Comparison of ENCODE assay signal across 10 mouse cellular contexts in the genomic region with DNA sequence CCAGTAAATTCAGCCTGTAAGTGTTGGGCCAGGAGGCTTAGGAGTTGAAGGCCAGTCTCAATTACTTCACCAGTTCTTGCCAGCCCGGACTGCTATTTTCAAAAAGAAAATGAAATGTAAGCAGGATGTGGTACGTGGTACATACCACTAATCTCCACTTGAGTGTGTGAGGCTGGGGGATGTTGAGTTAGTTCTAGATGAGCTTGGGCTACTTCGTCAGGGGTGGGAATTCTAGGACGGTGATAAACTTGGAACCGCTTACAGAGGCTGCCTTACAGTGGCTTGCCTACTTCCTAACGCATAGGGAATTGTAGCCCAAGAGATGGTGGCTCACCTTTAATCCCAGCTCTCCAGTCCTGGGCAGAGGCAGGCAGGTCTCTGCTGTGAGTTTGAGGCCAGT. TPM values are rescaled to one million over a fixed set of nuclear protein-coding genes. Genes with fewer than 3 reads are reported as not detected.
A peak's percentile ranks its signal among the peaks of the same experiment; 100 is the strongest.
DNase-seq lines count a peak whose midpoint lies in the region; TF ChIP-seq lines count a peak whose summit lies in the region.
"Had no signal": no experiment of that assay in that cellular context is flagged by ENCODE, and none has a peak within 500 bp of the region (broad histone marks: within the 10 kb centered on the region; RNA-seq: fewer than 3 reads in every experiment).

No protein-coding gene starts in this region.

- H3K9ac ChIP-seq in liver, adult 2 months (ENCODE audit: low read depth, low read length): peak overlapping the region; percentile 2; the same call in 1 of the 2 replicates

- H3K27ac ChIP-seq in liver, adult 2 months (replicated peaks; ENCODE audit: insufficient read depth, low read depth, low read length): peak overlapping the region; percentile 44

- H3K36me3 ChIP-seq in liver, adult 2 months (ENCODE audit: control insufficient read depth, insufficient read depth, low read length): no peaks in the 10 kb centered on the region
- H3K36me3 ChIP-seq in megakaryocyte, embryonic 14.5 days (replicated peaks; ENCODE audit: low read length): peaks cover 62% of the 10 kb centered on the region

- no peak overlapping the region for H3K4me3 ChIP-seq in liver, adult 2 months (ENCODE audit: insufficient read depth, low read depth, low read length)
- H3K4me3 ChIP-seq in megakaryocyte, embryonic 14.5 days (replicated peaks): peak overlapping the region; percentile 96

- no peaks in the 10 kb centered on the region for H3K27me3 ChIP-seq in liver, adult 2 months (ENCODE audit: control insufficient read depth, insufficient read depth, low read length)
- H3K27me3 ChIP-seq in megakaryocyte, embryonic 14.5 days (replicated peaks): no peaks in the 10 kb centered on the region

- TF ChIP-seq CTCF in liver, adult 2 months (IDR thresholded peaks at IDR 0.05; ENCODE audit: low read depth, low read length): no peak

- 89% methylated on average over 6 of the region's 6 CpGs for WGBS in liver, adult 2 months

- H3K9me3 ChIP-seq in megakaryocyte, embryonic 14.5 days: no peaks in the 10 kb centered on the region

- no peak for TF ChIP-seq POLR2A in liver, adult 2 months (IDR thresholded peaks at IDR 0.05; ENCODE audit: extremely low read depth, insufficient read depth, low read length)

- intact Hi-C loops in gastrocnemius, postnatal 36 days (cut with DNase I): no loop called here

- no peak for DNase-seq in liver, adult 2 months (ENCODE audit: extremely low read depth, low read depth, low spot score)
- DNase-seq in liver: no peak
- peak; percentile 20 to 58 for DNase-seq in CD8-positive naive resting alpha-beta T cell, adult 2 months (ENCODE audit: low read depth in 2 of 2, low spot score in 2 of 2)
- DNase-seq in T-cell, adult 2 months (ENCODE audit: low spot score): peak; percentile 67
- no peak for DNase-seq in embryo, embryonic 10 days (ENCODE audit: low spot score)
- DNase-seq in gastrocnemius, postnatal 36 days: no peak
- DNase-seq: kidney, adult 11 months; lung, postnatal 36 days; right cerebral cortex, postnatal 14 days had no signal

- peaks cover 7% of the 10 kb centered on the region; the same call in 1 of the 2 replicates for H3K79me2 ChIP-seq in liver, adult 2 months (ENCODE audit: control insufficient read depth, insufficient read depth, low read length)

- H3K4me1 ChIP-seq in liver, adult 2 months (ENCODE audit: control insufficient read depth, insufficient read depth, low read length): no peaks in the 10 kb centered on the region; the same call in 1 of the 2 replicates
- peaks cover 80% of the 10 kb centered on the region for H3K4me1 ChIP-seq in megakaryocyte, embryonic 14.5 days

RNA-seq across cellular contexts. Expression of a gene that starts 1.9 kb away (rescaled TPM):
- 11.3 and 11.4 TPM in 2 replicates for total RNA-seq in liver, adult 2 months (2014; rRNA removed)
- polyA plus RNA-seq in liver, adult 2 months (2012; rRNA removed): 12.1 and 16.0 TPM in 2 replicates
- polyA plus RNA-seq in megakaryocyte, embryonic 14.5 days (2012; ENCODE audit: insufficient read depth, low replicate concordance): 183 and 216 TPM in 2 replicates
- total RNA-seq in gastrocnemius, postnatal 36 days (2021): 1 to 10 TPM; 7.6 to 9.7 TPM

Comparison
In these comparisons a context has a peak if more than half of its experiments do, and no peak if none do; other contexts are left out.
1. DNase-seq: peak in CD8-positive naive resting alpha-beta T cell, adult 2 months (2 of 2) and T-cell, adult 2 months (single experiment); none in liver, adult 2 months (single experiment), liver (single experiment), embryo, embryonic 10 days (single experiment) and gastrocnemius, postnatal 36 days (0 of 2).